Mouse (Mus musculus): ENCODE measurements around the gene Supt16.
A peak's percentile ranks its signal among the peaks of the same experiment; 100 is the strongest.

Supt16 gene

GRCm38 (mm10) chr14:52197156-52197878, at the start of gene Supt16:
Gene Supt16, minus strand, starts transcription at chr14:52197416.
- DNase-seq, result peak; percentile 78 to 90

- DNase-seq, result no peak
Measured at GRCm38 (mm10) chr14:52246129-52246528, 48.9 kb upstream of the Supt16 start.

DNA sequence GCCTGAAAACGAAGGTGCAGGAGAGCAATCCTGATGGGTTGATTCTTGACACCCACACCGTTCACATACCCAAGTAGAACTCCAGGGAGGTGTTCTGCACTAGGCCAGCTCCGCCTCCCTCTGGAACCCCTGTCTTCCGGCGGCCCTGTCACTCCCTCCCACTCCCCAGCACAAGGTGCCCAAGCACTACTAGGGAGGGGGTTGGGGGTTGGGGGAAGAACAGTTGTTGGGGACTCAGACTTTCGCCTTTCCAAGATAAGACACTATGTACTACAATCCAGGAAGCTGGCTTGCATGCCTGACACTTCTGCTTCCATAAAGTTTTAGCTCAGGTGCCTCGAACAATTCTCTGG, 47.5 kb upstream of the Supt16 start:
- no peak for DNase-seq

DNA sequence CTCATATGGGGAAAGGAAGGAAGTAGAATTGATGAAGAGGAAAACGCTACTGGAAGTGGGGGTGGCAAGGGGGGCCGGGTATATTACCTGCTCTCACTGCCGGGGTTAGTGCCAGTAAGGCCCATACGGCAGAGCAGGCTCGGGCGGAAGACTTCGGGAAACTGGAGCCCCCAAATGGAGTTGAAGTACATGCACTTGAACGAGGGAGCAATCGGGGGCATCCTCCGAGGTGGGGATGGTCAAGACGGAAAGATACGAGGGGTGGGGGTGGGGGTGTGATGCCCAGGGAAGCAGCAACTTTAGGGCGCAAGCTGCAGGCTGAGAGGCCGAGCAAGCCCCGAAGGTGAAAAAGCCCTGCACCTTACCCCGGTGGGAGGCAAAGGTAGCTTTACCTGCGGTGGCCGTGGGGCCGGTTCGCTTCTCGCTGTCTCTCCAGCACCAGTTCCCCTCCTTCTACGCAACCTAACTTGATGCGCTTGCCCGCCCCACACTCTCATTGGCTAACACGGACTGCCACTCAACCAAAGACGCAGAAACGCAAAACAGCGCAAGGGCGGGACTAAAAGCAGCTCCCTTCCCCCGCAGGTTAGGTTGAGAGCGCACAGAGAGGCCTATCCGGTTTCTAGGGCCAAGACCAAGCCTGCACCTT, 46.9 kb upstream of the Supt16 start:
- peak; percentile 99 to 100 for DNase-seq

- no peak for DNase-seq
Measured at GRCm38 (mm10) chr14:52236216-52236615, 39.0 kb upstream of the Supt16 start.

GRCm38 (mm10) chr14:52235165-52235564, 37.9 kb upstream of the Supt16 start:
- peak in 1 of 2 experiments; percentile 34 for DNase-seq

- no peak for DNase-seq
Measured at GRCm38 (mm10) chr14:52232249-52232648, 35.0 kb upstream of the Supt16 start.

- DNase-seq, result no peak
Measured at GRCm38 (mm10) chr14:52225972-52226371, 28.8 kb upstream of the Supt16 start.

- DNase-seq, result no peak
Measured at GRCm38 (mm10) chr14:52217261-52217660, 20.0 kb upstream of the Supt16 start.

DNA sequence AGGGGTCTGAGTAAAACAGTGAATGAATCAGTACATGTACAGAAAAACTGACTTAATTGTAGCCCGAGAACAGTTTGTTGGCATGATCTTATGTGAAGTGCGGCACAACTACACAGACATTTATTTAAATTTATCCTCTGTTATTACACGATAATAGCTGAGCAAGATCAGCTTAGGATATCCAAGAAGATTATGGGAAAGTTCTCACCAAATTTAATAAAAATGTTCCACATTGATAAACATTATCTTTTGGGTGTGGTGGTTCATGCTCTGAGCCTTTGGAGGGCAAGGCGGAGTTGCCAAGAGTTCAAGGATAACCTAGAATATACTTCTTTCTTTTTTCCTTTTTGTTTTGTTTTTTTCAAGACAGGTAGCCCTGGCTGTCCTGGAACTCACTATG, 2.2 kb upstream of the Supt16 start:
- no peak for DNase-seq

- DNase-seq, result no peak
Measured at GRCm38 (mm10) chr14:52198141-52198540, 925 bp upstream of the Supt16 start.

DNA sequence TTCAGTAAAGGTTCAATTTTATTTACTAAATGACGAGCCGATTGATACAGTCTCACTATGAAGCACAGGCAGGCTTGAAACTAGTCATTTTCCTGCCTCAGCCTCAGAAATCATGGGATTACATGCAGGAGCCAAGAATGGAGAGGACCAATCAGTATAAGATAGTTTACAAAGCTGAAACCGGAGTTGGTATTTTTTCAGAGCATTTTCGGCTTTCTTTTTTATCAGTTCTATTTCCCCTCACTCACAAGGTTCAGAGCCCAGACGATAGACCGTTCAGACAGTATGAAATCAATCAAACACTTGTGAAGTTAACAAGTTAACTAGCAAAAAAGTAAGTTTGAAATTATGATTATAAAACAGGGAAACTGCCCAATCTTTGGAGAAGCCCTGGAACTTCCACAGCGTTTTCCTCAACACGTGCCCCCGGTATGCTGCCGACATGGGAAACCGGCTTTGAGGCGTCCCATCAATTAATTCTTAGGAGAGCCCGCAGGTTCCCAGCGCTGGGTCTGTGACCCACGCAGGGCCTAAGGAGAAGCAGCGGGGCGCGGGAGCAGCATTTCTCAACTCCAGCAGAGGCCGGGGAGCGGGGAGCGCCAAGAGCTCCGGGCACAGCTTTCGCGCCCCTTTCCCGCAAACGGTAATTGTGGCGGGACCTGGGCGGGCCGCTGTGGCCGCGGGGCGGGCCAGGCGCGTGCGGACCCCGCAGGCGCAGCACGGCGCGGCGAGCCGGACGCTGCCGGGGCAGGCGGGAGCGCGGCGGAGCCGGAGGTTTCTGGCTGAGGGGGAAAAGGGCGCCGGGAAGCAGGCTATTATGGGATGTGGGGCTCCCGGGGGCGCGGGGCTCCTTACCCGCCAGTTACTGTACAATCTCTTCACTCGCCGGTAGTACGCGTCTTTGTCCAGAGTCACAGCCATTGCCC, 723 bp downstream of the Supt16 start:
- peak; percentile 10 to 41 for DNase-seq

DNA sequence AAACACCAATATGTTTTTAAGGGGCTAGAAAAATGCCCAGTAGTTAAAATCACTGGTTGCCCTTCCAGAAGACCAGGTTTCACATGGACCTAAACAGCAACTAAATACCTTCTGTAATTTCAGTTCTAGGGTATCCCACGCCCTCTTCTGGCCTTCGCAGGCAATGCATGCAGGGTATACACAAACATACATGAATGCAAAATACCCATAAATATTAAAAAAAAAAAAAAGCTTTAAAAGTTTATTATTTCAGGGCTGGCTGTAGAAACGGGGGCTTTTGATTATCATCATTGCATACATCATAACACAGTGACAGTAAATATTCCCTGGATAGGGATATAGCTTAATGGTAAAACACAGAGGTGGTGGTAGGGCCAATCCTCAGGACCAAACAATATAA, 1.5 kb downstream of the Supt16 start:
- peak; percentile 45 to 66 for DNase-seq

DNA sequence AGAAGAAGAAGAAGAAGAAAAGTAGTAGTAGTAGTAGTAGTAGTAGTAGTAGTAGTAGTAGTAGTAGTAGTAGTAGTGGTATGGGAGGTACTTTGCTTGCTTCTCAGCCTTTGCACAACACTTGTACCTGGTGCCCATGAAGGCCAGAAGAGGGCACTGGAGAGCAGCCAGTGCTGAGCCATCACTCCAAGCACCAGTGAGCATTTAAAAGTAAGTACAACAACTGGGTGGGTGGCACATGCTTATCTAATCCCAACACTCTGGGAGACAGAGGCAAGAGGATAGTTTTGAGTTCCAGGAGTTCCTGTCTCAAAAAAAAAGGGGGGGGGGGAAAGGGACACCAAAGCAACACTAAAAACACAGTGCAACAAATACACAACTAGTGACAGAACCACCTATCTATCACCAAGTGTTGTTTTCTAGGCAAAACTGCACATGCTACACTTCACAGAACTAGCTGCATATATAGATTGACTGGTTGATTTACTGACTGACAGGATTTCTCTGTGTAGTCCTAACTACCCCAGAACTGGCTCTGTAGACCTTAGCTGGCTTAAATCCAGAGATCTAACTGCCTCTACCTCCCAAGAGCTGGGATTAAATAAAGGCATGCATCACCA, 6.4 kb downstream of the Supt16 start:
- peak; percentile 54 to 58 for DNase-seq

DNA sequence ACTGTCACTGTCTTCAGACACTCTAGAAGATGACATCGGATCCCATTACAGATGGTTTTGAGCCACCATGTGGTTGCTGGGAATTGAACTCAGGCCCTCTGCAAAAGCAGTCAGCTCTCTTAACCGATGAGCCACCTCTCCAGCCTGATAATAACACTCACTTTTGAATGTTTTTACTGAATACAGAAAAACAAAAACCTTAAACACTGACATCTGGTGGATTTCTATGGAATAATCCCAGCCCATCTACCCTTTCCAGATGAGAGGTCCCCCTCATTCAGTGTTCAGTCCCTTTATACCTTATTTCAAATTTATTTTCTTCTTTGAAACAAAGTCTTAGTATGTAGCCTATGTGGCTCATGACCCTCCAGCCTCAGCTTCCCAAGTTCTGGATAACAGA, 7.7 kb downstream of the Supt16 start:
- no peak for DNase-seq

GRCm38 (mm10) chr14:52188788-52189187, 8.4 kb downstream of the Supt16 start:
- DNase-seq, result no peak

DNA sequence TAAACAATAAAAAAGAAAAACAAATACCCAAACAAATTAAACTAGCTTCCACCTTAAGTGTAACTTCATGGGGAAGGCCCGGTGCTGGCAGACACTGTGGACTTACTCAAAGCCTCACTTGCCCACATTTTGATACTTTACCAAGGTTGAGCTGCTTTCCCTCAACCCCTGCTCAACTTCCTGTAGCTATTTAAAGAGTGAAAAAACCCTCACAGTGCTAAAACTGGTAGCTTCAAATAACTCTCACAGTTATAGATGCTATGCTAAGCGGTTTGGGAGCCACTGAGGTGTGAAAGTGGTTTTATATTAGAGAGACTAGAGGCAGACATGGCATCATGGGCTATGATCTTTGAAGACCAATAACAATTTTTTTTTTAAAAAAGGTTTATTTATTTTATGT, 30.6 kb downstream of the Supt16 start:
- no peak for DNase-seq

DNA sequence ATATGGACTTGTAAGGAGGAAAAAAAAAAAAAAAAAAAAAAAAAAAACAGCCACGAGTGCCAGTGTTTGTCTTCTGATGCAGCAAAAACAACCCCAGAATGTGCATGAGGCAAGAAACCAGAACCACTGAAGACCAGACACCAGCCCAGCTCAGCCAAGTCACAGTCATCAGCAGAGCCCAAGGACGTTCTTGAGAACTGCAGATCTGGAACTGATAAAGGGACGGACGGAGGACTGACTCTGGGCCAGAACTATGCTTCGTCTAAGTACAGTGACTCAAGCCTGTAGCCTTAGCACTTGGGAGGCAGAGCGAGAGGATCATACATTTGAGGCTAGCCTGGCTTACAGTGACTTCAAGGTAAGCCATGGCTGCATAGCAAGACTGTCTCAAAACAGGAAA, 36.3 kb downstream of the Supt16 start:
- no peak for DNase-seq

- no peak for DNase-seq
Measured at GRCm38 (mm10) chr14:52155008-52155407, 42.2 kb downstream of the Supt16 start.

GRCm38 (mm10) chr14:52152613-52153012, 44.6 kb downstream of the Supt16 start:
- DNase-seq, result no peak

GRCm38 (mm10) chr14:52152179-52152578, 45.0 kb downstream of the Supt16 start:
- DNase-seq, result no peak

GRCm38 (mm10) chr14:52149888-52150287, 47.3 kb downstream of the Supt16 start:
- DNase-seq, result no peak

DNA sequence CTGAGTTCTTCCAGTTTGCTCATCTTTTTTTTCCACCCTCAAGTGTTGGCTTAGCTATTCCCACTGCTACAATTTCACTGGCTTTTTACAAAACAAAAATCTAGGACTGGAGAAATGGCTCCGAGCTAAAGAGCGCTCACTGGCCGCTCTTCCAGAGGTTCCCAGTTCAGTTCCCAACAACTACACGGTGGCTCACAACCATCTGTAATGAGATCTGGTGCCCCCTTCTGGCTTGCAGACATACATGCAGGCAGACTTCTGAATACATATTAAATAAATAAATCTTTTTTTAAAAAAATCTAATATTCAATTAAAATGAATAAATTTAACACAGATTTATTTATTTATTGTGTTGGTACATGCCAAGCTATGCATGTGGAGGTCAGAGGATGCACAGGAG, 50.7 kb downstream of the Supt16 start:
- DNase-seq, result peak in 1 of 2 experiments; percentile 40
